Mouse (Mus musculus): ENCODE results near the gene Srp9. TPM values are rescaled to one million over a fixed set of nuclear protein-coding genes. Genes with fewer than 3 reads are reported as not detected.

Gene Srp9
- total and polyA plus RNA-seq, 3 experiments, result 29.4 to 47.6 (median 40.5) TPM

- Histone ChIP-seq H3K9ac (ENCODE audit: low read depth, low read length) (no peak overlapping the region), H3K4me3 (no peak overlapping the region), H3K27ac (no peak overlapping the region), H3K4me1 (ENCODE audit: control insufficient read depth, insufficient read depth, low read length) (peaks cover 7% of the 10 kb centered on the region), H3K27me3 (ENCODE audit: control insufficient read depth, insufficient read depth, low read length) (no peaks in the 10 kb centered on the region), H3K36me3 (ENCODE audit: control insufficient read depth, insufficient read depth, low read length) (no peaks in the 10 kb centered on the region), H3K79me2 (replicated peaks; ENCODE audit: control insufficient read depth, insufficient read depth, low read length) (no peaks in the 10 kb centered on the region)
- WGBS, result 86% methylated on average over 15 of the region's 15 CpGs
- intact Hi-C loops (cut with DNase I), result loop anchor here (2.0 kb wide), 1 partner anchor 146 kb away; no protein-coding TSS in a partner anchor
- no peak for TF ChIP-seq EP300 (IDR thresholded peaks at IDR 0.05; ENCODE audit: insufficient read depth, low read depth, low read length)
- TF ChIP-seq CTCF (IDR thresholded peaks at IDR 0.05), result no peak
- no peak for TF ChIP-seq POLR2A (IDR thresholded peaks at IDR 0.05; ENCODE audit: insufficient read depth, low read depth, low read length)
- DNase-seq, result no peak
These were observed 12.2 kb upstream of the Srp9 start for GRCm38 (mm10) chr1:182112385-182112784.

GRCm38 (mm10) chr1:182113131-182113530 lies 11.4 kb upstream of the Srp9 start:
- 88% methylated on average over 11 of the region's 11 CpGs for WGBS
- no peak for DNase-seq
- peaks cover 7% of the 10 kb centered on the region for H3K4me1 ChIP-seq (ENCODE audit: control insufficient read depth, insufficient read depth, low read length)
- no peak overlapping the region for H3K27ac ChIP-seq
- no peaks in the 10 kb centered on the region for H3K27me3 ChIP-seq (ENCODE audit: control insufficient read depth, insufficient read depth, low read length)
- intact Hi-C loops (cut with DNase I), result loop anchor here (2.0 kb wide), 1 partner anchor 146 kb away; no protein-coding TSS in a partner anchor
- H3K4me3 ChIP-seq, result no peak overlapping the region
- H3K36me3 ChIP-seq (ENCODE audit: control insufficient read depth, insufficient read depth, low read length), result no peaks in the 10 kb centered on the region
- no peaks in the 10 kb centered on the region for H3K79me2 ChIP-seq (replicated peaks; ENCODE audit: control insufficient read depth, insufficient read depth, low read length)
- no peak overlapping the region for H3K9ac ChIP-seq (ENCODE audit: low read depth, low read length)
- no peak for TF ChIP-seq POLR2A (IDR thresholded peaks at IDR 0.05; ENCODE audit: insufficient read depth, low read depth, low read length)
- no peak for TF ChIP-seq CTCF (IDR thresholded peaks at IDR 0.05)
- no peak for TF ChIP-seq EP300 (IDR thresholded peaks at IDR 0.05; ENCODE audit: insufficient read depth, low read depth, low read length)

- no peak overlapping the region for H3K4me3 ChIP-seq
- no peak overlapping the region for H3K27ac ChIP-seq
- peaks cover 5% of the 10 kb centered on the region for H3K4me1 ChIP-seq (ENCODE audit: control insufficient read depth, insufficient read depth, low read length)
- no peak for DNase-seq
- intact Hi-C loops (cut with DNase I), result loop anchor here (2.0 kb wide), 2 partner anchors 85 to 147 kb away; no protein-coding TSS in a partner anchor
- H3K27me3 ChIP-seq (ENCODE audit: control insufficient read depth, insufficient read depth, low read length), result no peaks in the 10 kb centered on the region
- WGBS, result 62% methylated on average over 19 of the region's 19 CpGs
- H3K9ac ChIP-seq (ENCODE audit: low read depth, low read length), result no peak overlapping the region
- H3K79me2 ChIP-seq (replicated peaks; ENCODE audit: control insufficient read depth, insufficient read depth, low read length), result no peaks in the 10 kb centered on the region
- no peaks in the 10 kb centered on the region for H3K36me3 ChIP-seq (ENCODE audit: control insufficient read depth, insufficient read depth, low read length)
- TF ChIP-seq CTCF (IDR thresholded peaks at IDR 0.05) (no peak), POLR2A (IDR thresholded peaks at IDR 0.05; ENCODE audit: insufficient read depth, low read depth, low read length) (no peak), EP300 (IDR thresholded peaks at IDR 0.05; ENCODE audit: insufficient read depth, low read depth, low read length) (no peak)
These were observed 10.7 kb upstream of the Srp9 start for GRCm38 (mm10) chr1:182113587-182114500.

- H3K27ac ChIP-seq, result no peak overlapping the region
- H3K27me3 ChIP-seq (ENCODE audit: control insufficient read depth, insufficient read depth, low read length), result no peaks in the 10 kb centered on the region
- no peaks in the 10 kb centered on the region for H3K79me2 ChIP-seq (replicated peaks; ENCODE audit: control insufficient read depth, insufficient read depth, low read length)
- TF ChIP-seq CTCF (IDR thresholded peaks at IDR 0.05), result peak; percentile 81
- no peak for TF ChIP-seq POLR2A (IDR thresholded peaks at IDR 0.05; ENCODE audit: insufficient read depth, low read depth, low read length)
- TF ChIP-seq EP300 (IDR thresholded peaks at IDR 0.05; ENCODE audit: insufficient read depth, low read depth, low read length), result peak; percentile 75; the same call in 1 of the 2 replicates
- peak; percentile 42 to 51 for DNase-seq
- no peak overlapping the region for H3K9ac ChIP-seq (ENCODE audit: low read depth, low read length)
- H3K4me1 ChIP-seq (ENCODE audit: control insufficient read depth, insufficient read depth, low read length), result peaks cover 5% of the 10 kb centered on the region
- intact Hi-C loops (cut with DNase I), result loop anchor here (1.0 to 2.0 kb wide), 2 partner anchors 86 to 226 kb away; no protein-coding TSS in a partner anchor
- WGBS, result 20% methylated on average over 5 of the region's 5 CpGs
- H3K36me3 ChIP-seq (ENCODE audit: control insufficient read depth, insufficient read depth, low read length), result no peaks in the 10 kb centered on the region
- no peak overlapping the region for H3K4me3 ChIP-seq
These were observed 9.3 kb upstream of the Srp9 start for GRCm38 (mm10) chr1:182115197-182115596.

GRCm38 (mm10) chr1:182115651-182116408 lies 8.7 kb upstream of the Srp9 start:
- no peak overlapping the region for H3K4me3 ChIP-seq
- DNase-seq, result no peak
- intact Hi-C loops (cut with DNase I), result loop anchor here (1.0 to 2.0 kb wide), 2 partner anchors 87 to 227 kb away; no protein-coding TSS in a partner anchor
- no peak overlapping the region for H3K9ac ChIP-seq (ENCODE audit: low read depth, low read length)
- no peaks in the 10 kb centered on the region for H3K79me2 ChIP-seq (replicated peaks; ENCODE audit: control insufficient read depth, insufficient read depth, low read length)
- no peak overlapping the region for H3K27ac ChIP-seq
- H3K27me3 ChIP-seq (ENCODE audit: control insufficient read depth, insufficient read depth, low read length), result no peaks in the 10 kb centered on the region
- no peaks in the 10 kb centered on the region for H3K36me3 ChIP-seq (ENCODE audit: control insufficient read depth, insufficient read depth, low read length)
- peaks cover 4% of the 10 kb centered on the region for H3K4me1 ChIP-seq (ENCODE audit: control insufficient read depth, insufficient read depth, low read length)
- TF ChIP-seq POLR2A (IDR thresholded peaks at IDR 0.05; ENCODE audit: insufficient read depth, low read depth, low read length) (no peak), CTCF (IDR thresholded peaks at IDR 0.05) (no peak; the same call in 1 of the 2 replicates), EP300 (IDR thresholded peaks at IDR 0.05; ENCODE audit: insufficient read depth, low read depth, low read length) (no peak)
- 51% methylated on average over 7 of the region's 7 CpGs for WGBS

Measured in heart, adult 2 months (tissue).